Mouse (Mus musculus) right cerebral cortex, adult 2 months (tissue): ENCODE data around the gene Ndst2.
A peak's percentile ranks its signal among the peaks of the same experiment; 100 is the strongest.

ENCODE experiments used
- DNase-seq, 2 experiments: peaks; one replicate each; pipeline ENCODE4 v3.0.0; 2021 to 2022; ENCODE audit warnings: low spot score in 2 of 2

Ndst2 gene

DNA sequence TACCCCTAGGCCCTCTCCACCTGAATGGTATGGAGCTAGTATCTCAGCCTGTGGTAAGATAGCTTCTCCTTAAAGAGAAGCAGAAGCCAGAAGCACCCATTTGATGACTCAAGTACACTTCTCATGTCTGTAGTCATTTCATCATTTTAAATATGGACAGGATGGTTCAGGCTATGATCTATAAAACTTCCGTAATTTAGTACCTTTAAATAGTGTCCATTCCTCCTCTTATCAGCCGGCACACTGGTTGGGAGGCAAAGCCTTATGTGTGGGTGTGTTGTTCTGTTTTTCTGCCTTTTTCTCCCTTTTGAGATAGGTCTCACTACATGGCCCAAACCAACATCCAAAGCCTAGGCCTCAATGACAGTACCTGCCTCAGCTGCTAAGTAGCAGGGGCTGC is 35.8 kb downstream of the Ndst2 start:
- DNase-seq = no peak

DNA sequence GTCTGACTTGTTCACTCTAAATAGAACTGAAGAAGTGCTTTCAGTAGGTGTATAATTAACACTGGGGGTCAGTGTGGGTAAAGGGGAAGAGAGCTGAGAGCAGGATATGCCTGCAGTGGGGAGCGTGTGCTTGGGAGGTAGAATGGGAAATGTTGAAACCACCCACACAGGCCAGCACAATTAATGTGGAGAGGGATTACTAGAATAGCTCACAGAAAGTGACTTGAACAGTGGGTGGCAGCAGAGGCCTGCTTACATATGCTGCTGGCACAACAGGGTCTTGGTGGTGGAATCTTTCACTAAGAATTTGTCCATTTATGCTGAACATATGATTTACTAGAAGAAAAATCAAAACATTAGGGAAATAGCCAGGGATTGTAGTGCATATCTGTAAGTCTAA is 37.4 kb downstream of the Ndst2 start:
- peak; percentile 74 to 76 for DNase-seq

DNA sequence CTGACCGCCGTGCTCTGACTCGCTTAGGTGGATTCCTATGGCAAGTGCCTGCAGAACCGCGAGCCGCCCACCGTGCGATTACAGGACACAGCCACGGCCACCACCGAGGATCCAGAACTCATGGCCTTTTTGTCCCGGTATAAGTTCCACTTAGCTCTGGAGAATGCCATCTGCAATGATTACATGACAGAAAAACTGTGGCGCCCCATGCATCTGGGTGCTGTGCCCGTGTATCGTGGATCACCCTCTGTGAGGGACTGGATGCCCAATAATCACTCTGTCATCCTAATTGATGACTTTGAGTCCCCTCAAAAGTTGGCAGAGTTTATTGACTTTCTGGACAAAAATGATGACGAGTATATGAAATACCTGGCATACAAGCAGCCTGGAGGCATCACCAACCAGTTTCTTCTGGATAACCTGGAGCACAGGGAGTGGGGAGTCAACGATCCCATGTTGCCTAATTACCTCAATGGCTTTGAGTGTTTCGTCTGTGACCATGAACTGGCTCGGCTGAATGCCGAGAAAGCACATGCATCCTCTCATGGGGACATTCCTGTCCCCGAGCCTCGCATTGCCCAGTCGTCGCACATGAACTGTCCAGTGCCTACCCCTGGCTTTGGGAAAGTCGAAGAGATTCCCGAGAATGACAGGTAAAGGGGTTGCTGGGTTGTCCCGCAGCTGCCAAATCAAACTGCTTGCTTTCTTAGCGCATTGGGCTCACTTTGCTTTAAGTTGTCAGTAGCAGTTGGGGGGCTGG is 38.4 kb downstream of the Ndst2 start:
- peak in 1 of 2 experiments; percentile 39 for DNase-seq

DNA sequence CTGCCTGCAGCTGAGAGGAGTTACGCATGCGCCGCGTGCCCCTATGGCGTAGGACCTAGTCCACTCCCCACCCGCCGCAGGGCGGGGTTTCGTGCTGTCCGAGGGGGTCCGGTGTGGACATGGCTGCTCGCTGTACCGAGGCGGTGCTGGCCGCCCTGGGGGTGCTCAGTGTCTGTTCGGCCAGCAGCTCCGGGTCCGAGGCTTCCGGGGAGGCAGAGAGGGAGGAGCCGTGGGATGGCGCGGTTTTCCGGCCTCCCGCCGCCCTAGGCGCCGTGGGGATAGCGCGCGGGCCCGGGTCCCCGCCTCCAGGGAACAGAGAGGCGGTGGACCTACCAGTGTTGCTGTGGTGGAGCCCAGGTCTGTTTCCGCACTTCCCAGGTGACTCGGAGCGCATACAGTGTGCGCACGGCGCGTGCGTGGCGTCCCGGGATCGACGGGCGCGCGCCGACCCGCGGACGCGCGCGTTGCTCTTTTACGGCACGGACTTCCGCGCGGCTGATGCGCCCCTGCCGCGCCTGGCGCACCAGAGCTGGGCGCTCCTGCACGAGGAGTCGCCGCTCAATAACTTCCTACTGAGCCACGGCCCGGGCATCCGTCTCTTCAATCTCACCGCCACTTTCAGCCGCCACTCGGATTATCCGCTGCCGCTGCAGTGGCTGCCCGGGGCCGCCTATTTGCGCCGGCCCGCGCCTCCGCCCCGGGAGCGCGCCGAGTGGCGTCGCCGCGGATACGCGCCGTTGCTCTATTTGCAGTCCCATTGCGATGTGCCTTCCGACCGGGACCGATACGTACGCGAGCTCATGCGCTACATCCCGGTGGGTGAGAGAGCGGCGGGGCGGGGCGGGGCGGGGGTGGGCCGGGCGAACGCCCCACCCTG is 39.2 kb downstream of the Ndst2 start, which contains the start of gene Fut11:
Fut11 (plus strand) TSS at position 85 of the 877 bp plus-strand sequence.
- DNase-seq = peak; percentile 78 to 80

DNA sequence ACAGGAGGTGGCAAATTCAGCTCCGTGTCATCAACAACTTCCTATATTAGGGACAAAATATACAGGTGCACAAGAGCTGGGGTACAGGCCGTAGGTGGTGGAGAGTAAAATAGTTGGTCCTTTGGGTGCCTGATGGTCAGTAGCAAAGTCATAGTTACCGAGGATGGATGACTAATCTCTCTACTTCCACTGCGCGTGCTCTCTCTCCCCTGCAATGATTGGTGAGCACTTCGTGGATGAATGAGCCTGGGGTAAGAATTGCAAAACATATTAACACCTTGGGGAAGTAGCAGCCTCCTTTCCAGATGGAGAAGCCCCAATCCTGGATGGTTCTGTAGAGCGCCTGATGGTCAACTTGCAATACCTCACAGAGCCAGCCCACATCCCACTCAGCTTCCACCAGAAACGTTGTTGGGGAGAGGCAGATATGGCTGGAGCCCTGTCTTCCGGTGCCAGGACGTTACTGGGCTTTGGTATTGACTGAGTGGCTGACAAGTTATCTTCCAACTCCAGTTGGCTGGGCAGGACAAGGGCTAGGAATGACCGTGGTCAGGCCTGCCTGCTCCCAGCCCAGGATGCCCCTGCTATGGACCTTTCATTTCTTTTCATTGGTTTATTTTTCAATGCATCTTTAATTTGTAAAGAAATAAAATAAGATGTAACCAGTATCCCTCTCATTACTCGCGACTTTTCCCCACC is 40.0 kb downstream of the Ndst2 start:
- peak in 1 of 2 experiments; percentile 23 for DNase-seq

DNA sequence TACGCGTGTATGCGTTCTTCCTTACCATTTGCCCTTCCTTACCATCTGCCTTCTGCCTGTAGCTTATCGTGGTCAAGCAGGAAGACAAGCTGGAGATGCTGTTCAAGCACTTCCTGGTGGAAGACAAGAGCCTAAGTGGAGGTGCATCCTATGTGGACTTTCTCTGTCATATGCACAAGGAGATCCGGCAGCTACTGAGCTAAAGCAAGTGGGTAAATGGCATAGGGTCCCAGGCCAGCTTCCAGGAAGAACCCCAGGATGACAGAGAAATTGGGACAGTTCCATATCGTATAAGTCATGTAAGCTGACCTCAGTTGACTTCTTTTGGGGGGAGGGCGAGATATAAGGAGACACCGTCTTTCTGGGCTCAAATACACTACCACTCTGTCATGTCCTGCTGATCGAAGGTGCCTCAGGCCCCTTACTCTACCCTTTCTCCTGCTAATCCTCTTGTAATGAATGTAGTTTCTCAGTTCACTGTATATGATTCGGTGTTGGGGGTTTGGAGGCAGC is 40.7 kb downstream of the Ndst2 start:
- DNase-seq = no peak

DNA sequence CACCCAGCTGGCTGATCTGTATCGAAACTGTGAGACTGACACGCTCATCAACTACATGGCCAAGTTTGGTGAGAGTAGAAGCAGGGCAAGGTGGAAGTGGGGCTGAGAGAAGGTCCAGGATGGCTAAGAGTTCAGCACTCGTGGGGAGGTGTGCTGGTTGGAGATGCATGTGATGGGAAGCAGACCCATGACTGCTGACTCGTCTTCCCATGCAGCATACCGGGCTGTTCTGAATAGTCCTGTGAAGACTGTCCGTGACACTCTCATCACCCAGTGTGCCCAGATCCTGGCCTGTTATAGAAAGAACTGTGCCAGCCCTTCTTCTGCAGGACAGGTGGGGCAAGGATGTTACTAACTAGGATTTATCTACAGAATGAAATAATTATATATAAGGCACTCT is 42.6 kb downstream of the Ndst2 start:
- no peak for DNase-seq

DNA sequence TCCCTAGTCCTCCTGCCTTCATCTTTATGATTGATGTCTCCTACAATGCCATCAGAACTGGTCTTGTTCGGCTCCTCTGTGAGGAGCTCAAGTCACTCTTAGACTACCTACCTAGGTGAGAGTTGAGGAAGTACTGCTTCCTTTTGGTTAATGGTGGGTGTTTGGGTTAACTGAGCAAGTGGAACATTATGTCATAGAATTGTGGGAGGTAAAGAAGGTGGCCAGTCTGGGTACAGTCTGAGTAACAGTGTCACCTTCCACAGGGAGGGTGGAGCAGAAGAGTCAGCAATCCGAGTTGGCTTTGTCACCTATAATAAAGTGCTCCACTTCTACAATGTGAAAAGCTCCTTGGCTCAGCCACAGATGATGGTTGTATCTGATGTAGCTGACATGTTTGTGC is 45.4 kb downstream of the Ndst2 start:
- DNase-seq = no peak

DNA sequence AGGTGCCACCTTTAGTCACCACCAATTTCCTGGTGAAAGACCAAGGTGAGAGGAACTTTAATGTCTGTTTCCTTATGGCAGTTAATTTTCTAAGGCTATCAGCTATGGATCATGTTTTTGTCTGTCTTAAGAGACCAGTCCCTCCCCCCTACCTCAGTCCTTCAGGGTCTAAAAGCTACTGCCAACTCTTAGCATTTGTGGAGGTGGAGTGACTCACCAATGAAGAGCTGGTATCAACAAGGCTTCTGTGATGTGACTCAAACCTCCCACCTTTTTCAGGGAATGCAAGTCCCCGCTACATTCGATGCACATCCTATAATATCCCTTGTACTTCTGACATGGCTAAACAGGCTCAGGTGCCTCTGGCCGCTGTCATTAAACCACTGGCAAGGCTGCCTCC is 47.8 kb downstream of the Ndst2 start:
- DNase-seq = peak; percentile 48

DNA sequence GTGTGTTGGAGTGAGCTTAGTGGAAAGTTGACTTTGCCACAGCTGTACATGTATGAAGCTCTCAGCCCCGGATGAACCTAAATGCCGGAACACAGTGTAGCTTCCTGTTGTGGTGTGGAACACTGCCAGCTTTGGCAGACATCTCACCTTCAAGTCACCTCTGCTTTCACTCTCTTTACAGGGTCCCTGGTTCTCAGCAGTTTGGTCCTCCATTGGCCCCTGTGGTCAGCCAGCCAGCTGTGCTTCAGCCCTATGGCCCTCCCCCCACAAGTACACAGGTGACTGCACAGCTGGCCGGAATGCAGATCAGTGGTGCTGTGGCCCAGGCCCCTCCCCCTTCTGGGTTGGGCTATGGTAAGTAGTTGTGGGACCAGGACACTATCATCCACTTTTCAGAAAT is 51.9 kb downstream of the Ndst2 start:
- no peak for DNase-seq

DNA sequence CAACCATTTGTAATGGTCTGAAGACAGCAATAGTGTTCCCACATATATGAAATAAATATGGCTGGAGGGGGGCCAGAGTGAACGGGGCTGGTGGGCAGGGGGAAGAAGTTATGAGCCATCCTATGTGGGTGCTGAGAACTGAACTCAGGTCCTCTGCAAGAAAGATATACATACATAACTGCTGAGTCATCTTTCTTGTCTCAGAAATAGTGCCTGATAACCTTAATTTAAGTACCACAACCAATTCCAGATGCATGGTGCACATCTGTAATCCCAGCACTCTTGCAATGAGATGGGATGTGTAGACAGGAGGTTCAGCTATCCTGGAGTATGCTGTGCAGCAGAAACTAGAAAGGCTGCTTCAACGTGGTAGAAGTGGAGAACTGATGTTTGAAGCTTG is 52.6 kb downstream of the Ndst2 start:
- no peak for DNase-seq

DNA sequence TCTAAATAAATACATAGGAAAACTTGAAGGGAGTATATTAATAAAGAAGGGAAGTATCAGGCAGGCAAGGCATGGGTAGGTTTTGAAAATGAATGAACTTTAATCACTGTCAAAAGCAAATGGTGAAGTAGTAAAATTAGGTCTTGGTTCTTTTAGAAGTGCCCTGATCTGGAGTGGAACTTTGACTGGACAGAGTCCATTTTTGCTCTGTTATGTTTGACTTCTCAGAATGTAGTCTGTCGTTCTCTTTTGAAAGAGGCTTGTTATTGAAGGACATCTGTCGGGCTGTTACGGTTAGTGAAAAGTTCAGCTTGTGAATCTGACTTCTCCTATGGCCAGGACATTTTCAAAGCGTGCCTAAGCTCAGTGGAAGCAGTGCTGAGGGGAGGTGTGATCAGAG is 56.5 kb downstream of the Ndst2 start:
- no peak for DNase-seq

DNA sequence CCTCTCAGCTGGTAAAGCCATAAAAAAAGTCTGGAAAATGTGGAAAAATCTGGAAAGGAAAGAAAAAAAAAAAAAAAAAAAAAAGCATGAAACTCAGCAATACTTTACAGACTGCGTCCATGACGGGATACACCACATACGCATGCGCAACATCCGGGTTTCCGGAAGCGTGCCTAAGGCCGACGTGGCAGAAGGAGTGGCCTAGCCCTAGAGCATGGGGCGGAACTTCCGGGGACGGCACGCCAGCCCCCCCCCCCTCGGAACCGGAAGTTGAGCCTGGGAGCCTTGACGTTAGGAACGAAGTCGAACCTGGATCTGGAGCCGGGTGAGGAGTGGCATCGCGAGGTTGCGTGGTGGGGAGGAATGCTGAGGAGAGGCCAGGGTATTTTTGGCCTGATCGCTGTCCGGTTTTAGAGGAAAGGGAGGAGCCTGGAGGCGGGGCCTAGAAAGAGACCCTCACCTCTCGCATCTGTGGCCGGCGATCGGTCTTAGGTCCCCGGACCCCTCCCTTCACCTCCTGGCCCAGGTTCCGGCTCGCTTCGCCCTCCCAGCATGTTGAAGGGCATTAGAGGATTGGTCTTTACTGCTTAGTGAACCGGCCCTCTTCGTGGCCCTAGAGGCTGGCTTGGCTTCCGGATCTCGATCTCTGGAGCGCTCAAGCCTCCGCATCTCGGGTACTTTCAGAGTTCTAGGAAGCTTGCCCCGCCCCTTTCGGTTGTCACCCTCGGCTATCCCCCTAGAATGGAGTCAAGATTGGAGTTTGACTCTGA is 60.1 kb downstream of the Ndst2 start, which contains the start of gene Sec24c:
Sec24c (plus strand) TSS at position 245 of the 770 bp plus-strand sequence.
- peak; percentile 92 to 99 for DNase-seq

DNA sequence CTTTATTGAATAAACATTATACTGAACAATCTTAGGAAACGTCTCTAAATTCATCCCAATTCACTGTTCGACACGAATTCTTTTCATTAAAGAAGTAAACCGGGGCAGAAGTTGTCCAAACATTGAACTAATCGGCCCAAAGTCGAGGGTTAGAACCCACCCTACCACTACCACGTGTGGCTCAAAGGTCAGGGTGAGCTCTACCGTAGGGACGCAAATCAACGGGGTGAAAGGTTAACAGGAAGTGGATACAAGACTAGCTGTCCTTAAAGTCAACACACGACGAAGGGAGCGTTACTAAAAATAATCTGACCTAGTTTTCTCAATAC is 60.7 kb downstream of the Ndst2 start:
- DNase-seq = peak; percentile 44 to 67
